Mouse (Mus musculus) naive thymus-derived CD4-positive, alpha-beta T cell, adult 2 months (primary cell): ENCODE data around the gene Maml3.
A peak's percentile ranks its signal among the peaks of the same experiment; 100 is the strongest.

Source experiments
- DNase-seq: peaks from one replicate; pipeline ENCODE4 v3.0.0-alpha.2; 2011; ENCODE audit warnings: low read depth

Gene Maml3

DNA sequence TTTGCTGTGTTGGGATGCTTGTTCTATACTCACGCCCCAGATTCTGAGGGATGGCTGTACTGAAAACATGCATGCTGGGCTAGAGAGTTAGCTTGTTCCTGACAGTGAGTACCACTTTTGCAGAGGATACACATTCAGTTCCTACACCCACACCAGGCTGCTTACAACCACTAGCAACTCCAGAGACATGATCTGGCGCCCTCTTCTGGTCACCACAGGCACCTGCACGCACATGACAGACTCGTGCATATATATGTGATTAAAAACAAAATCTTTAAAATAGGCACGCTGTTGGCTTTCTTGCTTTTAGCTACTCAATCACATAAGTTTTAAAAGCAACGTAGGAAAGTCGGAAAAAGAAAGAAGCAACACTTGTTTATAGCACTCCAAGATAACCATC, 399.7 kb downstream of the Maml3 start:
- DNase-seq, result peak; percentile 47

DNA sequence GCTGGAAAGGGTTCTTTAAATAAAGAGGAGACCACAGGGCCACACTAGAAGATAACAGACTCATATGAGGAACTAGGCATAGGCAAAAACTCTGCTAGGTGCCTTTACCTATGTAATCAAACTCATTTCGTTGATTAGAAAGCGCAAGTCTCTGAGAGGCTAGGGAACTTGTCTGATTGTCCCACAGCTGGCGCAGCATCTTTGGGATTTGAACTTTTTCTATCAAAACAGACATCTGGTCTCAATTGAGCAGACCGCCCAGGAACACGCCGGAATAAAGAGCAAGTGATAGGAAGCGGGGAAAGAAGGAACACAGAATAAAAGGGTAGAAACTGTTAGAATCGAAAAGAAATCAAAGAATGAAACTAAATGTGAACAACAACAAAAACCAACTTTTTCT, 401.4 kb downstream of the Maml3 start:
- DNase-seq, result no peak

DNA sequence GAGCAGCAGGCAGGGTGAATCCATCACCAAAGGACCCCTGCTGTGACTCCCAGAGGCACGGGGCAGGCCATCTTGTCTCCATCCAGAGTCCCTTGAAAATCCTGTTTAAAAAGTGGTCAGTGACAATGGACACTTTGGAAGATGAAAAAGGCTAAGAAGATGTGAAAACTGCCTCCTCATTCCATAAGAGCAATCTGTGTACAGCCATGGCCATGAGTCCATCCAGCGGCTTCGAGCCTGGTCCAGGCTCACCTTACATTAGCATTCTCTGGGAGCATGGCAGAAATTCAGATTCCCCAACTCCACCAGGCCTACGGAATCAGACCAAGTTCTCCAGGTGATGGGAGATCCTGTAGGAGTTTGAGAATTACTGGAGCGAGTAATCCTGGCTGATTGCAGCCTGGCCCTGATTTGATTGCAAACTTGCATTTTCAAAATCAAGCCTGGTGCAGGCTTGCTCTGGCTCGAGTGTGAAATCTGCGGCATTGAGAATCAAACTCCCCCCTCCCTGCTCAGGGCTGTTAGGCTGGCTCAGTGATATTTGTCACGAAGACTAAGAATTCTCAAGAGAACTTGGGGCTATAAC, 402.1 kb downstream of the Maml3 start:
- no peak for DNase-seq

DNA sequence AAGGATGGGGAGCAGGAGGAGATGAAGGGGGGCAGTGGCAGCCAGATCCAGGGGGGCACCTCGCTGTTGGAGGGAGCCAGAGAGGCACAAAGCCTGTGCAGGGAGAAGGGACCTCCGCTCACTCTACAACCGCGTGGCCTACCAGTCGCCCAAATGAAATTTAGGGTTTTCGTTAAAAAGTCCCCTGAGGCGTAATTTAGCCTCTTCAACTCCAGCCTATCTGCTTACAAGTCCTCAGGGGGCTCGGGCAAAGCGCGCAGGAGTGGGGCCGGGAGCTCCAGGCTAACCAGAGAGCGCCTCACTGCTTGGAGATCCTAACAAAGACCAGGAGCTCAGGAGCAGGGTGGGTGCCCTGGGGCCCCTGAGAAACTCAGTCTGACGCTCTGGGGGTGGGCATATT, 402.9 kb downstream of the Maml3 start:
- DNase-seq, result peak; percentile 10

DNA sequence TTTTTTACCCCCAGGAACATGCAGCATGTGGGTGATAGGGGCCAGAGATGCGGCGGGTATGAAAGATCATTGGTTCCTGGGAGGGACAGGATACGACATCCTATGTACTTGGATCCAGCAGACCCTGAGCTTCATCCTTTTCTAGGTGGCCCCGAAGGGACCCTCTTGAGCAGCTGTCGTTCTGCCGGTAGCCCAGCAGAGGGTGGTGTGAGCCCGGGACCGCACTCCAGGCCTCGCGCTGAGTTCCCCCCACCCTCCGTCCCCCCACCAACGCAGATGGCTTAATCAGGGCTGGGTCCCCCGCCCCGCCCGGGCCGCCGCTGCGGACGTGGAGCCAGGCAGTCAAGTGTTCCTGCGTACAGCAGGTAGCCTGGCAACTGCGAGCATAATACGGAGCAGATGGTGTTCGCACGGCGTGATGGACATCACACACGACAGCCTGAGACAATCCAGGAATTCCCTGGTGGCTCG, 403.6 kb downstream of the Maml3 start:
- DNase-seq, result peak; percentile 72

DNA sequence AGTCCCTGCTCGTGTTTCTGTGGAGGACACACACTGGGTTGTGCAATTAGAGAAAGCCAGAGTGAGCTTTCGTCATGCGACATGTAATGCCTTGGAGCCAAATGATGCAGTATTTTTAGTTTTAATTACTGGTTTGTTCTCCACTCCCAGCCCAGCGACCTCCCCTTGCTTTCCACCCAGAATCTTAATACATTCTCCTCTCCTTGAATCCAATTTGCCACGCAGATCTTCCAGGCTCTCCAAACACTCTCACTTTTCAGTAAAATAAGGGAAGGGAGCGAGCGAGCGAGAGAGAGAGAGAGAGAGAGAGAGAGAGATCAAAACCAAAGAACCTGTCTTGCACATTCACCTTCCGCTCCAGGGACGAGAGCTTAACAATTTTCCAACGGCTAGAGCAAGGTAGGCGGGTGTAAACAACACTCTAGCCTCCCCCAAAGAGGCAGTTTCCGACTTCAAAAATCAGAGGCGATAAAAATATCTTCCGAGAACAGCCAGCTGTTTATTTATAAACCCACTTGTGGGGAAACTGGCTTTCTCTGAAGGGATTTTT, 404.1 kb downstream of the Maml3 start:
- DNase-seq, result no peak

DNA sequence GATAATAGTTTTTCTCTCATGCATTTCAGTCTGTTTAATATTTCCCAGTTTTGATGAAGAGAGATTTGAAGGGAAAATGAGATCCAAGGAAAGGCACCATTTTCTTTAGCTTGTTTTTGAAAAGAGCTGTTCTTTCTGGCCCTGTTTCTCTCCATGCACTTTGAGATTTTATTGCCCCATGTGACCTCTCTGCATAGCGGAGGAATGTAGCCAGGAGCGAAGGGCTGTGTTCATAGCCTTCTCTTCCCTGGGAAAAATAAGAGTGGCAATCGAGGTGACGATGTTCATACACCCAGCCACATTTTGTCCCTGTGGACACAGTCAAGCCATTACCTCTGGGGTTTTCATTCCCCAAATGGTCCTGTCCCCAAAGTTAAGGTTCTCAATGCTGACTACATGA, 404.8 kb downstream of the Maml3 start:
- no peak for DNase-seq

DNA sequence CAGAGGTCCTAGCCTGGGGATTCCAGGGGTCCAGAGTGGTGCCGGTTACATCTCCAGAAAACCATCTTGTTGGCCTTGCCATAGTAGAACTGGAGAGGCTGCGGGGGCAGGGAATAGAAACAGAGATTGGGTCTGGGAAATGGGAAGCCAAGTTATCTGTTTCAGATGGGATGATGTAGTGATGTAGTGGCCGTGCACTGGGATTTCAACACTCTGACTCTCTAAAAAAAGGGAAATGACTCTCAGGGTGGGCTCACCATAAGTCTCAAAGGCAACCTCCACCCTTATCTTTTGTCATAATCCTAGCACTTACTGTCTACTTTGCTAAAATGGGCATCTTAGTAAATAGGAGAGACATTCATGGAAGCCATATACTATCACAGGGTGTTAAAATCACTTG, 406.9 kb downstream of the Maml3 start:
- DNase-seq, result no peak

DNA sequence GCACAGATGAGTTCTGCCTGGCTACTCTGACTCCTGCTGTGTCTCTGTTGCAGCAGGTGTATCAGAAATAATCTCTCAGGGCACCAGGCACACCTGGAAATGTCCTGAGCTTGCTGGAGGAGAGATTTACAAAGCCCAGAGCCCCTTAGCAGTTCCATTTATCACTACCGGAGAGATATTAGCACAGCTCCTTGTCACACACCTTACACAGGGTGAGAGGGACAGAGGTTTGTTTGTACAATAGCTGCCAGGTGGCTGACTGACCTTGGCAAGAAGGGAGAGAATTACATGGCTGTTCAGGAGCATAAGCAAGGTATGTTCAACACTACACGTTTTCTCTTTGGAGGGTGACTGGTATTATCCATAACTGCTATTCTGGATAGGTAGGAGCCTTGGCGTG, 409.2 kb downstream of the Maml3 start:
- DNase-seq, result no peak

DNA sequence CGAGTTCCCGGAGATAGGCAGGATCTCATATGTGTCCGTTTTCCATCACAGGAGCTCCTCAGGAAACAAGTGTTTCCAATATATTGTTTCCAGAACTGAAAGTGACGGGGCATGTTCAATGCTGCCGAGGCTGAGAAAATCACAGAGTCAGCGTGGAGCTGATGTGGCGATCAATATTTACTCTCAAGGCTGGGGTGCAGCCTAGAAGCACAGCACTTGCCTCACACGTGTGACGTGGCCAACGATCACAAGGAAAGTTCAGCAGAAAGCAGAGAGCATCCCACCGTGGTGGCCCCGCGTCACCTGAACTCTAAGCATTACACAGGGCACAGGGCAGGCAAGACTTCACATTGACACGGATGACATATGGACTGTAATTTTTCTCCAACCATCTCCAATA, 410.3 kb downstream of the Maml3 start:
- no peak for DNase-seq

DNA sequence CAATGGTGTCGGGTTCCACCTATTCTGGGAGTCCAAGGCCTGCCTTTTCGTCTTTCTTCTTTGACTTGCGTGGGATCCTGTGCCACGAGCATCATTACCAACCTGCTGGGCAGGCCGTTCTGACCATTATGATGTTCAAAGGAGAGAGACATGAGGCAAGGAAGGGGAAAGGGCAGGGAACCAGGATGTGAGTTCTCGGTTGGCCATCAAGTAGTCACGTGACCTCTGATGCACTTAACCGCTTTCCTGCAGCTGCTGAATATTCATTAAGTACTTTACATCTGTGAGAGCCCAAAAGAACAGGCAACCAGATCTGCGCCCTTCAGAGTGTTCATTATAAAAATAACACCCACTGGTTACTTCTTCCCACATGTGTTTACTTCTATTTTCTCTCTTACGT, 411.7 kb downstream of the Maml3 start:
- no peak for DNase-seq

DNA sequence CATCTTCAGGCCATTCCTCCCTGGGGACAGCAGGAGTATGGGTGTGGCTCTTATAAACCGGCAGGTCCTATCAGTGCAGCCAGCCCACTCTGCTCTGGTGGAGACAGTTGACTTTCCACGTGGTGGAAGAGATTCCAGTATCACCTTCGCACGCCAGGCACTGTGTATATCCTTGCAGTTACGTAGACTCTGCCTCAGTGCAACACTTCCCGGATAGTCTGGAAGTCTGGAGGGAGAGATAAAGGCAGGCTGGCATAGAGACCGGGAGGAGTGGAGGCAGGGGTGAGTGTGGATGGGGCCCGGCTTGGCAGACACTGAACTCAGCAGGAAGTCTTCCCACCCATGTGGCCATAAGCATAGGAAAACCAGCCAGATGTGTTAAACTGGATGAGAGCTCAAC, 416.2 kb downstream of the Maml3 start:
- DNase-seq, result no peak

DNA sequence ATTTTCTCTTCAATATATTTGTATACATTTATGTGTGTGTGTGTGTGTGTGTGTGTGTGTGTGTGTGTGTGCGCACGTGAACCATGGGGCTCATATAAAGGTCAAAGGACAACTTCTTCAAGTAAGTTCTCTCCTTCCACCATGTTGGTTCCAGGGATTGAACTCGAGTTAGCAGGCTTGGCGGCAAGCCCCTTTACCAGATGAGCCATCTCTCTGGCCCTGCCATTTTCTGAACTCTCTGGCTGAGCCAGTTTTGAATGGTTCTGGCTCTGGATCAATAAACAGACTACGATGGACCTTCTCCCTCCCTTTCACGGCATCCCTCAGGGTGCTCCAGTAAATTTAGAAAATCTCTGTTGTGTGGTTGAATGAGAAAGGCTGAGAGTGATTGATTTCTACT, 418.1 kb downstream of the Maml3 start:
- no peak for DNase-seq

DNA sequence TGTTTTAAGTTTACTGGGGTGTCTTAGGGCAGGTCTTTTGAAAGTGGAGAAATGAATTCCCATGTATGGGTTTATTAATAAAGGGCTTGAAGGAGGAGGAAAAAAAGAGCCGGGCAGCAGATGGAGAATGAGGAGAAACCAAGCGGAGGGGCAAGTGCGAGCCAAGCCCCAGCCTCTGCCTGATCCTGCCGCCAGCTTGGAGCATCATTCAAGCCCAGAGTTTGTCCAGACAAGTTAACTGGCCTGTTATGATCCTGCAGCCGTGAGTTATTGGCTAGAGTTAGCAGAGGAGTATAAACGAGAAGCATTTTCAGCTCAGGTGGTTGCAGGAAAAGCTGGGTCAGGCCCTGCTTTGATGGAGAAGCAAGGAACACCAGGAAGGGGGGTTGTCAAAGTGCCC, 418.6 kb downstream of the Maml3 start:
- DNase-seq, result no peak

DNA sequence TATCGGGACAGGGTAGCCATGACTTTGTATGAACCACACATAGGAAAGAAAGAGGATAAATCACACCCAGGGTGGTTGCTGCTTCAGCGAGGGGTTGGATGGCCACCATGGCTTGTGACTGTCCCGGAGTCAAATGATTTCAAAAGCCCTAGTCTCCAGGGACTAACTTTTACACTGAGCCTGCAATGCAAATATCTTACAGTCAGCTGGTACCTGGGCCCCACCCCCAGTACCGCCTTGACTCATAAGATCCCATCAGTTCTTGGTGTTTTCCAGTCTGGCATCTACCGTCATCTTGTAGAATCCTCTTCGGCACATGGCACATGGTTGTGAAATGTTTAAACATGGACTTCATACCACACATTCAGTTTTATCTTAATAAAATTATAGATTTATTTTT, 419.3 kb downstream of the Maml3 start:
- no peak for DNase-seq

DNA sequence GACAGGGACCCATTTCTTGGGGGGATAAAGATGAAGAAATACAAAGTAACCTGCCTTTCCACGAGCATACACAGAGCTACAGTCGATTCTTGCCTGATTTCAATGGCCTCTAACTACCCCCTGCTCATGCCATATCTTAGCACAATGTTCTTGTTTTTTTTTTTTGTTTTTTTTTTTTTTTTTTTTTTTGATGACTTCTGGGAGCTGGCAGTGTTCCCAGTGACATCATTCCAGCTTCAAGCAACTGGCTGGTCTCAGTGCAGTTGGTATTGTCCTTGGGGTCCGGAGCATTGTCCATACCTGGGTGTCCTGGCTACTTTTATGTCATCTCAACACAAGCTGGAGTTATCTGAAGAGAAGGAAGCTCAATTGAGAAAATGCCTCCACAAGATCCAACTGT, 429.9 kb downstream of the Maml3 start:
- no peak for DNase-seq

DNA sequence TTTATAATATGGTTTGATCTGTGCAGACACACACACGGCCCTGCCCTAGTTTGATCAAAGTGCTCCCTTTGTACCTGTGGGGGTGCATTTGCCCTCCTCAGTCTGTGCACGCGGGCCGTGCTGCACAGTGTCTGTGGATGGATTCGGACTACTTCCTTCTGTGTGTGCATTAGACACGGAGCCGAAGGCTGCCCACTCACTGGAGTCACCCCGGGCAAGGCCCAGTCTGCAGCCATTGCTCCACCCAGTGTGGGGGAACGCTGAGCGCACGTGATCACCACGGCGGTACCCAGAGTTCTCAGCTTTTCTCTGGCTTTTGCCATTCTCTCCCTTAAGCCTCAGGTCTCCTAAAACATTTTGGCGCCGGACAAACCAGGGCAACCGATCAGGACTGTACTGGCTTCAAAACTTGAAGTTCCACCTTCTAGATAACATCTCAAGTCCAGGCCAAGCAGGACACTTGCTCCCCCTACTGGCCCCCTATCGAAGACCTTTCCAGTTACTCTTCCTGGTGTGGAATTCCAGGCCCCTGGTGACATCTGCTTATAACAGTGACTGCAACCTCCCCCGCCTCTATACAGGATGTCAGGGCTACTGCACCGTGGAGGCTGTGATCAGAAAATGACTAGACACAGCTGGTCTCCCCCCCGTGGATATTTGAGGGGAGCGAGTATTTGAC, 431.3 kb downstream of the Maml3 start:
- peak; percentile 46 for DNase-seq

DNA sequence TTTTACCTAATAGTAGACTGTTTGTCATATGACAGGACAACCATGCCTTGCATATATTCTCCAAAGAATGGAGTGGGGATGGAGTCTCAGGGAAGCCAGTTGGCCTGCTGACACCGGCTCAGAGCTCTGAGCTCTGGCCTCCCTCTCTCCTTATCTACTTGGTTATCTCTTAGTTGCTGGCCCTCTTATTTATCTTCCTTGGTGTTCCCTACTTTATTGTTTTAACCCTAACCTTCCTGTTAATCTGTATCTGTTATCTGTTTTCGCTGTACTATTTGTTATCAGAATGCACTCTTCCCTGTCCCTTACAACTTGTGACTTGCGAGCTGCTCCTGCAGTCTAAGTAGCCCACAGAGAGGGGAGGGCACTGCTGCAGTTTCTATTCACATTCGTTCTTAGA, 432.2 kb downstream of the Maml3 start:
- DNase-seq, result no peak

DNA sequence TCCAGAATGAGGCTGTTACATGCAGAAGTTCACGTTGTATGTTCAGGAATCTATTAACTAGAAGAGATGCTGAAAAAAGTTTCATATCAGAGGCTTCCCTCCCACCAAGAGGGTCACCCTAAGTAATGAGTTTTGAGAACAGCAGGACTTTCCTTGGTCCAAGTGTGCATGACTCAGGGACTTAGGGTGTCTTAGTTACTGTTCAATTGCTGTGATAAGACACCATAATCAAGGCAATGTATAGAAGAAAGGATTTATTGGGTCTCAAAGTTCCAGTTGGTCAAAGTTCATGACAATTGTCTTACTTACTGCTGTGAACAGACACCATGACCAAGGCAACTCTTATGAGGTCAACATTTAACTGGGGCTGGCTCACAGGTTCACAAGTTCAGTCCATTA, 433.8 kb downstream of the Maml3 start:
- no peak for DNase-seq

DNA sequence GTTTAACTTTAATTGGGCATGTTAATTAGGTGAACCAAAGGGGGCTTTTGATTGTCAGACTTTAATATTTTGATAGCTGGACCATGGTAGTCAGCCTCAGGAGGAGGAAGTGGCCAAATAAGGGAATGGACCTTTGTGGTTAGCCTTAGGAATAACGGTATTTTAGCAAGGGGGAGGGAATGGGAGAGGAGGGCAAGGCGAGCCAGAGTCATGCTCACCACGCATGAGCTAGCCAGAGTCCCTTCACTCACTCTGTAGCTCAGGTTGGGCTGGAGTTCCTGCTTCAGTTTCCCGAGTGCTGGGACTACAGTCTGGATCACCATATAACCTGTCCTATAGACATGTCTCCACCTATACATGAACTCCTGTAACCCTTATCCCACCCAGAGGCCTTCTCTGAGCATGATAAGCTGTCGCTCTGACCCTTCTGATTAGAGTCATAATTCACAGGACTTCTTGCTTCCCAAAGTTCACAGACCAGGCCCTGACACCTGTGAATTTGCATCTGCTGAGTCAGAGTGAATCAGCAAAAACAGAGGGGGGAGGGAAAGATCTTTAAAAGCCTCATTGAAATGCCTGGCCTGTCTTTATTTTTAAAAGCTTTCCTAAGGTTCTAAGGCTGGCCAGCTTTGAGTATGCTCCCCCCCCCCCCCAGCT, 434.3 kb downstream of the Maml3 start:
- no peak for DNase-seq

DNA sequence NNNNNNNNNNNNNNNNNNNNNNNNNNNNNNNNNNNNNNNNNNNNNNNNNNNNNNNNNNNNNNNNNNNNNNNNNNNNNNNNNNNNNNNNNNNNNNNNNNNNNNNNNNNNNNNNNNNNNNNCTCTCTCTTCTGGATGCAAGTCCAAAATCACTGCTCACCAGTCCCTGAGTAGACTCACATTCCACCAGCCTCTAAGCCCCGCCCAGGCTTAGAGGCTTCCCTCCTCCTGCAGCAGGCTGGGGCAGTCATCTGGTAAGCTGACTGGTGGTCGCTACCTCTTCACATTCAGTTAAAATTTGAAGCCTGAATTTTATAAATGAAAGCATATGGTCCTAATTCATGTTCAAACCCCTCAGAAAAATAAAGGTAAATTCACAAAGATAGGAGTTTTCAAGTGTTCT, 436.3 kb downstream of the Maml3 start:
- no peak for DNase-seq

DNA sequence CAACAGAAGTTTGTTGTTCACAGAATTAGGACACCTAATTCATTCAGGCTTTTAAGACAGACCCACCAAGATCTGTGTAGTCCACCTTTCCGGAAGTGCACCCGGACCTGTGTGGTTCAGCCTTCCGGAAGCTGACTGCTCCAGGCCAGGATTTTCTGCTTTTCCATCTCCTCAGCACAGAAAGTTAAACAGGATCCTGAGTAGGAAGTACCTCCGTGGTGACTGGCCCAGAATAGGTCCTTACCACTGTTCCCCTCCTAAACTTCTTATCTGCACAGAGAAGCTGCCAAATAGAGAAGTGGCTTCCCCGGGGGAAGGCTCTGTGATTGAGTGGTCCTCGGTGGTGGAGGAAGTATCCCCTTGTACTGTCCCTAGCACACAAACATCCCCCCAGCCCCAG, 442.3 kb downstream of the Maml3 start:
- peak; percentile 41 for DNase-seq

DNA sequence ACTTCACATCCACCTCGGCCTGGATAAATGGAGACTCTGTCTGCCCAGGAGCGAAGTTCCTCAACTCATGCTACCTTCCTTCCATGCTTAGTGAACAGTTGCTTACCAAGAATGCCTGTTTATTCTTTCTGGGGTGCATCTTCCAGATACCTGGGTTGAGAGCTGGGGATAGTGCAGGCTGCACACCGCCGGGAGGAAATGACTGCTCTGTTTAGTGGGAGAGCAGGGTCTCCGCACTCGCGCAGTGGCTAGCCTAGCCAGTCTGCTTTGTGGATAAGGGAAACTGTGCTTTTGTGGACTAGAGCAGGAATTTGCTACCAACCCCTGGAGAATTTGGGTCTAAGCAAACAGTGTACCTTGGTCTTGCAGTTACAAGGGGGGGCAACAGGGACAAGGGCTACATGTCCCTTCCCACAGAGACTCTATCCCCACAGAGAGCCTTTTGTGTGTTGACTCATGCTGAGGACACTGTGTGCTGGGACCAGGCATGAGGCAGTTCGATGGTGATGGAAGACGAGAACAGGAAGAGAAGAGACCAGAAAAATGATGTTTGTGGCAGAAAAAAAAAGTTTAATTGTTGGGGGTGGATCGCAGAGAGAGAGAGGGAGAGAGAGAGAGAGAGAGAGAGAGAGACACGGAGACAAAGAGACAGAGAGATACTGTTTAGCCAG, 442.9 kb downstream of the Maml3 start:
- peak; percentile 44 for DNase-seq
